Mouse (Mus musculus): ENCODE measurements around the gene Cct4. TPM values are rescaled to one million over a fixed set of nuclear protein-coding genes. Genes with fewer than 3 reads are reported as not detected.

The Cct4 gene
- polyA plus RNA-seq, 1 experiment from 2014 or later, result 267 TPM

DNA sequence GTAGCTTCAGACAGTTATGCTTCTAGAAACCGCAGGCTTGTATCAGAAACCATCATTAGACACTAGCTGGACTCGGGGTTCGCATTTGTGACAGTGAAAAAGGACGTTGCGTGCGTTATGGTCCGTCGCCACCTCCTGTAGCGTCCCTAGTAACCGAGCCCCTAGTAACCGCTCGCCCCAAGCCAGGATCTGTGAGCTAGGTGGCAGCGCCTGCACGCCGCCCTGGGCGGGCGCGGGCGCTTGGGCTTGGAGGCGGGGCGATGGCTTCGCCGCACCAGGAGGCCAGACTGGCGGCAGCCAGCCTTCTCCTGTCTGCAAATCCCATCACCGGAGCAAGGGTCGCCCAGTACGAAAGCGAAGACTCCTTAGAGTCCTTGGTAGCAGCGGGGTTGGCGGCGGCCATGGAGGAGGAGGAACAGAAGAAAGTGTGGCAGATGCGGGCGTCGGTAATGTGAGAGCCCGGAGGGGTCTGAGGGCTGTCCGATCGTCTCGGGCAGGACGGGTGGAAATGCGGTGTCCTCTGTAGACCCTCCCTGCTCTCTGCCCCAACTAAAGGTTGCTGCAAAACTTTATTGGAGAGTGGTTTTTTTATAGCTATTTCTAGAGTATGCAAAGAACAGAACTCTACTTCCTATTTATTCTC, 18.0 kb downstream of the Cct4 start:
- Histone ChIP-seq H3K36me3 (ENCODE audit: control insufficient read depth, insufficient read depth, low read length) (peaks cover 25% of the 10 kb centered on the region), H3K9ac (ENCODE audit: low read depth, low read length) (peak overlapping the region; percentile 78)

DNA sequence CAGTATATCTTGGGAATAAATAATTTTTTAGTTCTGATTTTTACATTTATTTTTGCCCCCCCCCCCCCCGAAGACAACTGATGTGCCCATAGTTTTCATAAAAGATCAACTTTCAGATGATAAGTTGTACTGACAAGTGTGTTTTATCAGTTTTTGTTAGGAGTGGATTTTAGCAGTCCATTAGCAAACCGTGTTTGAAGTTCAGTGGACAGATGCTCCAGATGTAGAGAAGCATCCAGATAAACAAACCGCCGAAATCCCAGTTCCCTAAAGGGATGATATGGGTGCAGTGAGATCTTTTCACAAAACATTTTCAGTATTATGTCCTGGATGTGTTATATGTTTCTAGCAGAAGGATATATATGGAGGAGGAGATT, 18.5 kb downstream of the Cct4 start:
- Histone ChIP-seq H3K4me2 (ENCODE audit: low read depth, low read length) (peak overlapping the region; percentile 70), H3K9ac (ENCODE audit: low read depth, low read length) (peak overlapping the region; percentile 78), H3K4me1 (ENCODE audit: control insufficient read depth, insufficient read depth, low read length) (0 out of 2 replicates have a peak, but pooled peaks cover 5% of the 10 kb centered on the region), H3K36me3 (ENCODE audit: control insufficient read depth, insufficient read depth, low read length) (peaks cover 20% of the 10 kb centered on the region), H3K9me3 (ENCODE audit: control insufficient read depth, low read length) (no peaks in the 10 kb centered on the region), H3K27ac (replicated peaks; ENCODE audit: low read depth, low read length) (peak overlapping the region; percentile 84), H3K27me3 (replicated peaks; ENCODE audit: control insufficient read depth, insufficient read depth, low read length) (no peaks in the 10 kb centered on the region), H3K4me3 (ENCODE audit: low read depth, low read length) (peak overlapping the region; percentile 66)
- ATAC-seq (ENCODE audit: low read depth), result no peak
- DNase-seq (ENCODE audit: low spot score), result no peak
- WGBS, result 33% methylated on average over 4 of the region's 4 CpGs

More for the DNA sequence above, 18.0 kb downstream of the Cct4 start:
- Histone ChIP-seq H3K4me3 (ENCODE audit: low read depth, low read length) (peak overlapping the region; percentile 66), H3K4me1 (ENCODE audit: control insufficient read depth, insufficient read depth, low read length) (0 out of 2 replicates have a peak, but pooled peaks cover 5% of the 10 kb centered on the region), H3K4me2 (ENCODE audit: low read depth, low read length) (peak overlapping the region; percentile 70), H3K27me3 (replicated peaks; ENCODE audit: control insufficient read depth, insufficient read depth, low read length) (no peaks in the 10 kb centered on the region), H3K27ac (replicated peaks; ENCODE audit: low read depth, low read length) (peak overlapping the region; percentile 84), H3K9me3 (ENCODE audit: control insufficient read depth, low read length) (no peaks in the 10 kb centered on the region)
- ATAC-seq (ENCODE audit: low read depth), result peak; percentile 95
- DNase-seq (ENCODE audit: low spot score), result peak; percentile 93
- under 1% methylated on average over 40 of the region's 40 CpGs for WGBS

DNA sequence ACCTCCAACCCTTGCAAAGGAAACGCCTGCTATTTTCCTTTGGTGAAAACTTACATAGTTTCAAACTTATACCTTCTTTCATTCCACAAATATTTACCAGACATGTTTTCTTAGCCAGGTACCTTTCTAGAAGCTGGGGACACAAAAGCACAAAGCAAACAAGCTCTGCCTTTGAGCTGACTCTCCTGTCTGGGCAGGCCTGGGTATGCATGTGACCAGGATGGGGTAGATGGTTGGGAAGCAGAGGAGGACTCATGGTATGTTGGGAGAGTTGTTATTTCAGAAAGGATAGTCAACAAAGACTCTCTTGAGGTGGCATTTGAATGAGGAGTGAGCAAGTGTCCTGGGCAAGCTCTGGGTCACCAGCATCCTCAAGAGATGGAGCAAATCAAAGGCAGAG, 22.8 kb downstream of the Cct4 start:
- no peaks in the 10 kb centered on the region for H3K27me3 ChIP-seq (replicated peaks; ENCODE audit: control insufficient read depth, insufficient read depth, low read length)
- H3K9me3 ChIP-seq (ENCODE audit: control insufficient read depth, low read length), result no peaks in the 10 kb centered on the region
- H3K4me2 ChIP-seq (ENCODE audit: low read depth, low read length), result no peak overlapping the region
- no peaks in the 10 kb centered on the region for H3K4me1 ChIP-seq (ENCODE audit: control insufficient read depth, insufficient read depth, low read length)
- DNase-seq (ENCODE audit: low spot score) (peak; percentile 23), ATAC-seq (ENCODE audit: low read depth) (no peak)
- H3K27ac ChIP-seq (replicated peaks; ENCODE audit: low read depth, low read length), result no peak overlapping the region
- no peak overlapping the region for H3K4me3 ChIP-seq (ENCODE audit: low read depth, low read length)
- no peaks in the 10 kb centered on the region for H3K36me3 ChIP-seq (ENCODE audit: control insufficient read depth, insufficient read depth, low read length)
- no peak overlapping the region for H3K9ac ChIP-seq (ENCODE audit: low read depth, low read length)
- WGBS, result 63% methylated on average over 1 of the region's 1 CpGs

DNA sequence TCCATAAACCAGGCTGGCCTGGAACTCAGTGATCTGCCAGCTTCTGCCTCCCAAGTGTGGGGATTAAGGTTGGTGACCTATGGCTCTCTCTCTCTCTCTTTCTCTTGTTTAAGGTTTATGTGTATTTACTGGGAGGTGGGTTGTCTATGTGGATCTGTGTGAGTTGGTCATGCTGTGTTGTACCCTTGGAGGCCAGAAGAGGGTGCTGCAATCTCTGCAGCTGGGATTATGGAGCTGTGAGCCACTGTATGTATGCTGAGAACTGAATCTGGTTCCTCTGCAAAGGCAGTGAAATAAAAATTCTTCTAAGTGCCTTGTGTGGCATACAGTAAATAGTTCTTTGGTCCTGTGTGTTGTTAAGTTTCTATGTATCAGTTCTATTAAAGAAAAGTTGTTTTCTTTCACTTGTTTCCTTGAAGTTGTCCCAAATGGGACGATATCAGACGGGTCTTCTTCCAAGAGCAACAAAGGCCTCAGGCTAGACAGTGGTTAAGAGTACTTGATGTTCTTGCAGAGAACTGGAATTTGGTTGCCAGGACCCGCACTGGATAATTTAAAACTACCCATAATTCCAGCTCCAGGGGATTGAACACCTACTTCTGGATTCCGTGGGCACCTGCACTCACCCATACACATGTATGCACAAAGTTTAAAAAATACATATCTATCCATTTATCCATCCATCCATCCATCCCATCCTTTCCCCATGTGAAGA, 23.4 kb downstream of the Cct4 start:
- Histone ChIP-seq H3K36me3 (ENCODE audit: control insufficient read depth, insufficient read depth, low read length) (no peaks in the 10 kb centered on the region), H3K9ac (ENCODE audit: low read depth, low read length) (no peak overlapping the region), H3K4me3 (ENCODE audit: low read depth, low read length) (no peak overlapping the region), H3K4me2 (ENCODE audit: low read depth, low read length) (no peak overlapping the region), H3K27me3 (replicated peaks; ENCODE audit: control insufficient read depth, insufficient read depth, low read length) (no peaks in the 10 kb centered on the region), H3K9me3 (ENCODE audit: control insufficient read depth, low read length) (no peaks in the 10 kb centered on the region), H3K4me1 (ENCODE audit: control insufficient read depth, insufficient read depth, low read length) (no peaks in the 10 kb centered on the region), H3K27ac (replicated peaks; ENCODE audit: low read depth, low read length) (no peak overlapping the region)
- WGBS, result 87% methylated on average over 4 of the region's 4 CpGs
- DNase-seq (ENCODE audit: low spot score) (no peak), ATAC-seq (ENCODE audit: low read depth) (no peak)

DNA sequence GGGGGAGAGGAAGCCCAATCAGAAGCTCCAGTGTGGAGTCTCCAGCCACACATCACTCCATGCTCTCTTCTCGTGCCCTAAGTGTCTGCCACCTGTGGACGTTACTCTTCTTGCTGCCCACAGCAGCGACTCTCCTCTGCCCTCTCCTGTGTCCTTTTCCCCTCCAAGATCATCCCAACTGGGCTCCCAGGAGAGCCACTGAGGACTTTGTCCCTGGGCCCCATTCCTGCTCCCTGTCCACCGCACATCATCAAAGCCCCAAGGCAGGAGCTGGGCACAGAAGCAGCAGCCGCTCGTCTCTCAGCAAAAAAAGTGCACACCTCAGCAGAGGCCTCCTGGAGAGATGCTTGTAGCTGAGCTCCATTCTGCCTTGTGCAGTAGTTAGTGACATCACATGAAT, 24.7 kb downstream of the Cct4 start:
- Histone ChIP-seq H3K27me3 (replicated peaks; ENCODE audit: control insufficient read depth, insufficient read depth, low read length) (no peaks in the 10 kb centered on the region), H3K4me1 (ENCODE audit: control insufficient read depth, insufficient read depth, low read length) (no peaks in the 10 kb centered on the region), H3K36me3 (ENCODE audit: control insufficient read depth, insufficient read depth, low read length) (no peaks in the 10 kb centered on the region), H3K9me3 (ENCODE audit: control insufficient read depth, low read length) (no peaks in the 10 kb centered on the region), H3K4me3 (ENCODE audit: low read depth, low read length) (no peak overlapping the region), H3K4me2 (ENCODE audit: low read depth, low read length) (no peak overlapping the region), H3K9ac (ENCODE audit: low read depth, low read length) (no peak overlapping the region), H3K27ac (replicated peaks; ENCODE audit: low read depth, low read length) (no peak overlapping the region)
- WGBS, result 65% methylated on average over 6 of the region's 6 CpGs
- DNase-seq (ENCODE audit: low spot score), result no peak
- ATAC-seq (ENCODE audit: low read depth), result no peak

DNA sequence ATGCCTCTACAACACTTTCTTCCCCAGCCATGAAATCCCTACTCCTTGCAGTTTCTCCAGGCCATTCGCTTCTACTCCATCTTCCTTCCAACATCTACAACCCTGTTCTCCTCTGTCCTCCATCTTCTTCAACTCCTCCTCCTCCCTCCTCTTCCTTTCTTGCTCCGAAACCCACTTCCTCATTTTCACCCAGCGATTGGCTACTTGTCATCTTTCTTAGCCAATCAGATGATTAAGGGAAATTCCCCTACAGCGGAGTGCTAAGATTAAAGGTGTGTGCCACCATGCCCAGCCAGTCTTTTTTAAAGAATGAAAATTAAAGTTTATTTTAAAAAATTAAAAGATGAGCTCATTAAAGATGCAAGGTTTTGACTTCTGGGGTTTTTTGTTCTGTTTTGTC, 27.6 kb downstream of the Cct4 start:
- Histone ChIP-seq H3K27ac (replicated peaks; ENCODE audit: low read depth, low read length) (no peak overlapping the region), H3K4me1 (ENCODE audit: control insufficient read depth, insufficient read depth, low read length) (no peaks in the 10 kb centered on the region), H3K9ac (ENCODE audit: low read depth, low read length) (no peak overlapping the region), H3K4me3 (ENCODE audit: low read depth, low read length) (no peak overlapping the region), H3K4me2 (ENCODE audit: low read depth, low read length) (no peak overlapping the region), H3K36me3 (ENCODE audit: control insufficient read depth, insufficient read depth, low read length) (no peaks in the 10 kb centered on the region), H3K9me3 (ENCODE audit: control insufficient read depth, low read length) (no peaks in the 10 kb centered on the region), H3K27me3 (replicated peaks; ENCODE audit: control insufficient read depth, insufficient read depth, low read length) (no peaks in the 10 kb centered on the region)
- DNase-seq (ENCODE audit: low spot score), result no peak
- ATAC-seq (ENCODE audit: low read depth), result no peak
- WGBS, result 92% methylated on average over 4 of the region's 4 CpGs

DNA sequence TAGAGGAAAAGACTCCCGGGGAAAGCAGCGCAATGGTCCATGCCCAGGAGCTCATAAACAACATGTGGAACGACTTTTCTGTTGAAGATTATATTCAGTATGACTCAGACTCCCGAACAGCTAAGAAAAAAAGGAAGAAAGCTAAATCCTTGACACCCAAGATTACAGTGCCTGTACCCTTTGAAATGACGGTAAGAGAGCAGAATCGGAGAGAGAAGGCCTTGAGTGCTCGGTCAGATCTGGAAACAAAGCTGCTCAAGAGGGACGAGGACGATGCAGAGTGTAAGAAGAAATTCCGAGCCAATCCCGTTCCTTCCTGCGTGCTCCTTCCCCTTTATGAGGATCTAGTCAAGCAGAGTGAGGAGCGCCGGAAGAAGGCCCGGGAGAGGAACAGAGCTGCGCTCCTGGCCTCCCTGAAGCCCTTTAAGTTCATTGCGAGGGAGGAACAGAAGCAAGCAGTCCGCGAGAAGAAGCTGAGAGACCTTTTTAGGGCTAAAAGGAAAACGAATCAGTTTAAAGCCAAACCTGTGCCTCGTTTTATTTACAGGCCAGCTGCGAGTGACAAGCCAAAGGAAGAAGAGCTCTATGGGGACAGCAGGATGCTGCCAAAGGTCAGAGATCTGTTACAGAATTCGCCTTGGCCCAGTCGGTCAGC, 29.9 kb downstream of the Cct4 start:
- WGBS, result 52% methylated on average over 24 of the region's 24 CpGs
- Histone ChIP-seq H3K36me3 (ENCODE audit: control insufficient read depth, insufficient read depth, low read length) (no peaks in the 10 kb centered on the region), H3K4me1 (ENCODE audit: control insufficient read depth, insufficient read depth, low read length) (no peaks in the 10 kb centered on the region), H3K4me3 (ENCODE audit: low read depth, low read length) (no peak overlapping the region), H3K9me3 (ENCODE audit: control insufficient read depth, low read length) (no peaks in the 10 kb centered on the region), H3K4me2 (ENCODE audit: low read depth, low read length) (no peak overlapping the region), H3K9ac (ENCODE audit: low read depth, low read length) (peak overlapping the region; percentile 37), H3K27ac (replicated peaks; ENCODE audit: low read depth, low read length) (peak overlapping the region; percentile 44; the same call in 1 of the 2 replicates), H3K27me3 (replicated peaks; ENCODE audit: control insufficient read depth, insufficient read depth, low read length) (no peaks in the 10 kb centered on the region)
- ATAC-seq (ENCODE audit: low read depth) (no peak), DNase-seq (ENCODE audit: low spot score) (no peak)

DNA sequence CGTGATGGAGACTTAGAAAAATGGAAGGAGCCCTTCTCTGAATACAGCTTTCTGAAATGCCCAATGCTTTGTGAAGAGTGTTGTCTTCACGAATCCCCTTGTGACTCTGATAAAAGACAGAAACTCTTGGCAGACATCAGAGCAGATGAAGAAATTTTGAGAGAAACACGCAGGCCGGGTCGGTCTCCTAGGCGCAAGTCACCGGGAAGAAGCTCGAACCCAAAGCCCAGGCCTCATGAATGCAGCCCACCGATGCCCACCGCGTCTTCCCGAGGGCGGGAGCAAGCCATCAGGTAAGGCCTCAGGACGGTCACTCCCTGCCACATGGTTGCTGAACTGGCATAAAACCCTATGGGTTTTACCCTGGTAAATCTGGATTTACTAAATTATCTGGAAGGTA, 30.5 kb downstream of the Cct4 start:
- Histone ChIP-seq H3K4me2 (ENCODE audit: low read depth, low read length) (no peak overlapping the region), H3K4me1 (ENCODE audit: control insufficient read depth, insufficient read depth, low read length) (no peaks in the 10 kb centered on the region), H3K4me3 (ENCODE audit: low read depth, low read length) (no peak overlapping the region), H3K27ac (replicated peaks; ENCODE audit: low read depth, low read length) (no peak overlapping the region), H3K27me3 (replicated peaks; ENCODE audit: control insufficient read depth, insufficient read depth, low read length) (no peaks in the 10 kb centered on the region), H3K9me3 (ENCODE audit: control insufficient read depth, low read length) (no peaks in the 10 kb centered on the region), H3K36me3 (ENCODE audit: control insufficient read depth, insufficient read depth, low read length) (no peaks in the 10 kb centered on the region), H3K9ac (ENCODE audit: low read depth, low read length) (no peak overlapping the region)
- ATAC-seq (ENCODE audit: low read depth) (no peak), DNase-seq (ENCODE audit: low spot score) (no peak)
- WGBS, result 92% methylated on average over 14 of the region's 14 CpGs

All from embryonic facial prominence, embryonic 14.5 days (tissue).